Mouse (Mus musculus): ENCODE measurements around the gene Pgbd5.

- TF ChIP-seq MYOD1 (IDR thresholded peaks at IDR 0.05; ENCODE audit: control insufficient read depth in 1 of 3, insufficient read length in 2 of 3, low read depth in 2 of 3) (no peak), MAX (IDR thresholded peaks at IDR 0.05; ENCODE audit: low read depth) (no peak), POLR2A (IDR thresholded peaks at IDR 0.05; ENCODE audit: insufficient read length, low read depth) (no peak), CEBPB (IDR thresholded peaks at IDR 0.05; ENCODE audit: insufficient read depth, poor library complexity, severe bottlenecking) (no peak), SRF (IDR thresholded peaks at IDR 0.05; ENCODE audit: control insufficient read depth, insufficient read length, low read depth) (no peak), E2F4 (IDR thresholded peaks at IDR 0.05; ENCODE audit: insufficient read depth) (no peak), MYOG (IDR thresholded peaks at IDR 0.05; ENCODE audit: control insufficient read depth in 1 of 3, insufficient read depth in 1 of 3, insufficient read length in 2 of 3, low read depth in 2 of 3) (no peak), USF1 (IDR thresholded peaks at IDR 0.05; ENCODE audit: low read depth) (no peak), TCF3 (IDR thresholded peaks at IDR 0.05; ENCODE audit: insufficient read length, low read depth) (no peak), POLR2AphosphoS2 (IDR thresholded peaks at IDR 0.05; ENCODE audit: insufficient read length, low read depth) (no peak), TCF12 (IDR thresholded peaks at IDR 0.05; ENCODE audit: insufficient read depth, poor library complexity, severe bottlenecking) (no peak)
Measured at GRCm38 (mm10) chr8:124331706-124332105, 107.8 kb downstream of the Pgbd5 start.

Measured in myocyte (in vitro differentiated cells).